Mouse (Mus musculus): Measurements from ENCODE around the gene Grik4. TPM values are rescaled to one million over a fixed set of nuclear protein-coding genes. Genes with fewer than 3 reads are reported as not detected.

The Grik4 gene
- polyA plus RNA-seq, 1 experiment = not detected

DNA sequence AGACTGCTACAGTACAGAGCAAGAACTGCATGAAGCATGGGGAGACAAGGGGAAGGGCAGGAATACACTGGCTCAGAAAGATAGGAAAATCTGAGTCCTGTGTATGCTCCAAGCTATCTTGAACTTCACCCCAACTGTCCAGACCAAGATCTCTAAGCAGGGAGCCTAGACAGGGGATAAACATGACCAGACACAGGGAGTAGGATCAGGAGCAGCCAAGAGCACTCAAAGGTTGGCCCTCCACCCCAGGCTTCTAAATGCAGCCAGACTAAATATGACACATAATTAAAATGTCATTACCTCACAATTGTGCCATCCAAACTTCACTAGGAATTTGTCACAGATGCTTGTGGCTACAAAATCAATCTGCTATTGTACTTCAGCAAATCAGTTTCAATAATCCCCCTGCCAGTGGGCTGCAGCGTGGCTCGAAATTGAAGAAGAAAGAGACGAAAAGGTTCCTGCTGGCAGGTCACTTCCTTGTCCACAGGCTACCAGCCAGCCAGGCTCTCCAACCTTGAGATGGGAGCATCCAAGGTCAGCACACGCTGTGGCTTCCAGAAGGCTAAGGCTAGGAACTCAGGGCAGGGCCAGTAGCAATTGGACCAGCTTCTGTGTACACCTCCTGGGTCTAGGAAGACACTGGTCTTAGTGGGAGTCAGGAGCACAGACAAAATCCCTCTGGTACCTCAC is 85.1 kb downstream of the Grik4 start:
- TF ChIP-seq CTCF (IDR thresholded peaks at IDR 0.05; ENCODE audit: insufficient read depth, low read depth, low read length) (no peak), POLR2A (IDR thresholded peaks at IDR 0.05; ENCODE audit: insufficient read depth, low read depth, low read length) (no peak)
- no peaks in the 10 kb centered on the region for H3K4me1 ChIP-seq (ENCODE audit: control insufficient read depth, insufficient read depth, low read length)
- no peak overlapping the region for H3K27ac ChIP-seq (ENCODE audit: insufficient read depth, low read depth, low read length)
- WGBS = 92% methylated on average over 4 of the region's 4 CpGs
- no peak overlapping the region for H3K4me3 ChIP-seq (ENCODE audit: insufficient read depth, low read depth, low read length)

DNA sequence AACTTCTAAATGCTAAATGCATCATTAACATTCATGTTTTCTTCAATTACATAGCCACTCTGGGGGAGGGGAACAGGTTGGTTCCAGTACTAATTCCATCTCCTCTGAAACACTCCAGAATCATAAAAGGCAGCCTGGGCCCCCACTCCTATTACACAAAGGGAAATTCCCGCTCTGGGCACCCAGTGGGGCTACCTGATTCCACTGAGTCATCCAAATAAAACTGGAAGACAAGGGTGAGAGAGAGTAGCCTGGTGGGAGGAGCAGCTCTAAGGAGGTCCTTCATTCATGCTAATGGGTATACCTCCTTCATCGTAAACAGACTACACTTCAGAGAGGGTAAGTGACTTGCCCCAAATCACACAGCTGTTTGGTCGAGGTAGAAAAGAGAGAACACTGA is 85.7 kb downstream of the Grik4 start:
- no peak overlapping the region for H3K4me3 ChIP-seq (ENCODE audit: insufficient read depth, low read depth, low read length)
- no peak overlapping the region for H3K27ac ChIP-seq (ENCODE audit: insufficient read depth, low read depth, low read length)
- WGBS = 75% methylated on average over 3 of the region's 3 CpGs
- H3K4me1 ChIP-seq (ENCODE audit: control insufficient read depth, insufficient read depth, low read length) = no peaks in the 10 kb centered on the region
- no peak for TF ChIP-seq CTCF (IDR thresholded peaks at IDR 0.05; ENCODE audit: insufficient read depth, low read depth, low read length)
- no peak for TF ChIP-seq POLR2A (IDR thresholded peaks at IDR 0.05; ENCODE audit: insufficient read depth, low read depth, low read length)

DNA sequence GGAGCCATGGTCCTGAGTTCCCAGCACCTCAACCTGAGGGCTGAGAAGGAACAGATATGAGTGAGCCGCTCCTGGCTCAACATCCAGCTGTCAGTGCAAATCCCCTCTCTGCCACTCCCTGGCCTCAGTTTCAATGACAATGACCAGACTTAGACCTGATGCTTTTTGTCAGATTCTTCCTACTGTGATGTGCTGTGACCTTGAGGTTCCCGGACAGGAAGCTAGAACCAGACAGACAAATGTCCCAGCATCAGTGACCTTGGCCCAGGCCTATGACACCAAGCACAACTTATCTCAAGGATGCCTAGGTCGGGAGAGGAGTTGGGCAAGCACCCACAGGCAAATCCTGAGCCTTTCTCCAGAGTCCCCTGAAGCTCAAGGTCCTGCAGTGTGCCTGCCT is 86.5 kb downstream of the Grik4 start:
- Histone ChIP-seq H3K4me3 (ENCODE audit: insufficient read depth, low read depth, low read length) (no peak overlapping the region), H3K27ac (ENCODE audit: insufficient read depth, low read depth, low read length) (no peak overlapping the region), H3K4me1 (ENCODE audit: control insufficient read depth, insufficient read depth, low read length) (no peaks in the 10 kb centered on the region)
- WGBS = 90% methylated on average over 3 of the region's 3 CpGs
- TF ChIP-seq POLR2A (IDR thresholded peaks at IDR 0.05; ENCODE audit: insufficient read depth, low read depth, low read length) (no peak), CTCF (IDR thresholded peaks at IDR 0.05; ENCODE audit: insufficient read depth, low read depth, low read length) (no peak)

DNA sequence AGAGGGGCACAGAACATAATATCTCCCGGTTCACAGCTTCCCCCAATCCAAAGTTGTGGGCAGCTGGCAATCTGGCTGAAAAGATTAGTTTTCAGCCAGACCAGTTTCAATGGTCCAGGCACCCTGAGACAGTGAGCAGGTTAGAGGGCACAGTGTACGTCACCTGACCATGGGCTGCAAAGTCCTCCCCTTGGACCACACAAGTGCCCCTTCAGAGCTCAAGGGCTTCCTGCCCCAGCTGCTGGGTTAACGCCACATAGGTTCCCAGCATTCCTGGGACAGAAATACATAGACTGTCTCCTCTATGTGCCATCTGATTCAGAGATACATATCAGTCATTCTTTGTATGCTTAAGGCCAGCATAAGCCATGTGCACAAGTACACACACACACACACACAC is 91.2 kb downstream of the Grik4 start:
- no peak for TF ChIP-seq POLR2A (IDR thresholded peaks at IDR 0.05; ENCODE audit: insufficient read depth, low read depth, low read length)
- TF ChIP-seq CTCF (IDR thresholded peaks at IDR 0.05; ENCODE audit: insufficient read depth, low read depth, low read length) = no peak
- 92% methylated on average over 3 of the region's 3 CpGs for WGBS
- Histone ChIP-seq H3K4me3 (ENCODE audit: insufficient read depth, low read depth, low read length) (no peak overlapping the region), H3K4me1 (ENCODE audit: control insufficient read depth, insufficient read depth, low read length) (no peaks in the 10 kb centered on the region), H3K27ac (ENCODE audit: insufficient read depth, low read depth, low read length) (no peak overlapping the region)

DNA sequence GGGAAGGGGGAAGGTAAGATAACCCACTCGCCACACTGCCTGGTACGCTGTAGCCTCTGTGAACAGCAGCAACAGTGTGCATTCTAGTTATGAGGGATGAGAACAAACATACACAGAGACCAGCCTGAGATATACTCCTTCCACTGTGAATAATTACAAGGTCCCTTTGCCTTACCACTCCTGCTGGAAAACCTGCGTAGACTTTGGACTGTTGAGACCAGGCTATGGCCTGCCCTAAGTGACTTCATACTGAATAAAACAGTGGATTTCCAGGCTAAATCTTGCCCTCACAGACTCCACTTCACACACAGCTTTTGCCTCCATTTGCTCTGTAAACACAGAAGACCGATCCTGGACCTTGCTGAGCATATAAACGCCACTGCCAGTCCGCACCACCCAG is 94.2 kb downstream of the Grik4 start:
- TF ChIP-seq POLR2A (IDR thresholded peaks at IDR 0.05; ENCODE audit: insufficient read depth, low read depth, low read length) (no peak), CTCF (IDR thresholded peaks at IDR 0.05; ENCODE audit: insufficient read depth, low read depth, low read length) (no peak)
- Histone ChIP-seq H3K27ac (ENCODE audit: insufficient read depth, low read depth, low read length) (no peak overlapping the region), H3K4me3 (ENCODE audit: insufficient read depth, low read depth, low read length) (no peak overlapping the region), H3K4me1 (ENCODE audit: control insufficient read depth, insufficient read depth, low read length) (peaks cover 10% of the 10 kb centered on the region)
- WGBS = 95% methylated on average over 6 of the region's 6 CpGs

DNA sequence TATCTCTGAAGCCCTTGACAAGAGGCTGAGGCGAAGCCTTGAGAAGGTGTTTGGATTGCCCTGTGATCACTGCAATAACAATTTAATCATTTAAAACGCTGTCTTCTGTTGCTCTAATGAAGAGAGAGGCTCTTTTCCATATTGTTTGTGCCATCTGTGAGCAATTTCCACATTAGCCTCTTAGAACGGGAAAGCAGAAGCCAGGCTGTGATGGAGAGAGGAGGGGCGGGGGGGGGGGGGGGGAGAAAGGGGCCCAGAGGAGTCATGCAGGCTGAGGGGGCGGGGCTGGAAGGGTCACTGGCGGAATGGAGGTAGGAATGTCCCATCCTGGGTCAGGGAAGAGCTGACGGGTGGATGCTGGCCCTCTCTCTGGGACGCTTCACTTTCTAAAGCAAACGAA is 96.2 kb downstream of the Grik4 start:
- H3K4me1 ChIP-seq (ENCODE audit: control insufficient read depth, insufficient read depth, low read length) = peaks cover 10% of the 10 kb centered on the region
- no peak overlapping the region for H3K27ac ChIP-seq (ENCODE audit: insufficient read depth, low read depth, low read length)
- TF ChIP-seq CTCF (IDR thresholded peaks at IDR 0.05; ENCODE audit: insufficient read depth, low read depth, low read length) (no peak), POLR2A (IDR thresholded peaks at IDR 0.05; ENCODE audit: insufficient read depth, low read depth, low read length) (no peak)
- WGBS = 54% methylated on average over 8 of the region's 9 CpGs
- no peak overlapping the region for H3K4me3 ChIP-seq (ENCODE audit: insufficient read depth, low read depth, low read length)

DNA sequence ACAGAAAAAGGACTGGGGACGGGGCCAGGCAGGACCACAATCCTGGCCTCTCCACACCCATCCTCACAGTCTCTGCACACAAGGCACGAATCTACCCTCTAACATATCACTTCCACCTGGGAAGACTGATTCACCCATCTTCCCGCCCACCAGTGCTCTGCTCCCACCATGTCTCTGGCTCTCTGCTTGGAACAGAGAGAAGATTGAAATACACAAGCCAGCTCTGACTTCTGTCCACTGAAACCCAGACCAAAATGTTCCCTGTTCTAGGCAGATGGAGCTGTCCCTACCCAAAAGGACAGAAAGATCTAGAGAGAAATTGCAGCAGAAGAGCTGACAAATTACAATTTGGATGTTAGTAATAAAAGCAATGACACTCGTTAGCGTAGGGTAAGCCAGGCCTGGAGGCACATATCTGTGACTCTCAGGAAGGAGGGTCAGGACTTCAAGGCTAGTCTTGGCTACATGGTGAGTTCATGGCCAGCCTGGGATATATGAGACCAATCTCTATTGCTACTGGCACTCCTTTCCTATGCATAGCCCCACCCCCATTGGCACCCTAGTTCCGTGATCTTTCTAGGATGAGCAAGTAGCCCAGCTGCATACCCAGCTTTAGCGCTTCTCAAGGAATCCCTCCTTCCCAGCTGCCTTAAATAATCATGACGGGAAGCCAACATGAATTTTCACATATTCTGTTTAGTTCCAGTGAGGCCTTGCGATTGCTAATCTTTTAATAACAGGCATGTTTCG is 97.4 kb downstream of the Grik4 start:
- TF ChIP-seq CTCF (IDR thresholded peaks at IDR 0.05; ENCODE audit: insufficient read depth, low read depth, low read length) (no peak), POLR2A (IDR thresholded peaks at IDR 0.05; ENCODE audit: insufficient read depth, low read depth, low read length) (no peak)
- 64% methylated on average over 10 of the region's 10 CpGs for WGBS
- Histone ChIP-seq H3K4me1 (ENCODE audit: control insufficient read depth, insufficient read depth, low read length) (peaks cover 10% of the 10 kb centered on the region), H3K27ac (ENCODE audit: insufficient read depth, low read depth, low read length) (no peak overlapping the region), H3K4me3 (ENCODE audit: insufficient read depth, low read depth, low read length) (no peak overlapping the region)

DNA sequence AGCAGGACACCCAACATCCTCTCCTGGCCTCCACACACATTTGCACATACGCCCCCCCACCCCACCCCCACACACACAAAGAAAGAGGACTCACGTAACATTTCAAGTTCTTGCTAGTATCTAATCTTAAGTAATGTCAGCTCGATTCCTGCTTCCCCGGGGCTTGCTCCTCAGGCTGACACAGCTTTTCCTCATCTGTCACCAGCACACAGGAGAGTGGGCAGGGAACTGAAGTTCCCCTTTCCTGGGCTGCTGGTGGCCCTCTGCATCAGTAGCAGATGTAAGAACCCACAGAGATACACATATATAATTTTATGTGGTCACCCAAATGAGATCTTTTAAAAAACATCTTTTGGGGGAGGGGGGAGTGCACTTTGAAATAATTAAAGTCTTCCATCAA is 98.2 kb downstream of the Grik4 start:
- 64% methylated on average over 4 of the region's 4 CpGs for WGBS
- no peak for TF ChIP-seq CTCF (IDR thresholded peaks at IDR 0.05; ENCODE audit: insufficient read depth, low read depth, low read length)
- TF ChIP-seq POLR2A (IDR thresholded peaks at IDR 0.05; ENCODE audit: insufficient read depth, low read depth, low read length) = no peak

DNA sequence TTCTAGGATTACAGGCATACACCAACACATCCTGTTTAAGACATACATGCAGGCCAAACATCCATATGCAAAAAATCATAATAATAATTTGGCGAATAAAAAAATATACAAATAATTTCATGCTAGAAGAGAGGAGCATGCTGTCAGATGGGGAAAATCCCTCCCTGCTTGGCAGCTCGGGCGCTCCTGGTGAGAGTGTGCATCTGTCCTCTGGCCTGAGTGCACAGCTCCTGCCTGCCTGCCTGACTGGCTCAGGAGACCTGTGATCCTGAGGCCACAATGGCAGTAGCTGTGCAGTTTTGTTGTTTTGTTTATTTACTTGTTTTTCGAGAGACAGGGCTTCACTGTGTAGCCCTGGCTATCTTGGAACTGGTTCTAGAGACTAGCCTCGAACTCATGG is 100.0 kb downstream of the Grik4 start:
- TF ChIP-seq POLR2A (IDR thresholded peaks at IDR 0.05; ENCODE audit: insufficient read depth, low read depth, low read length) = no peak
- no peak for TF ChIP-seq CTCF (IDR thresholded peaks at IDR 0.05; ENCODE audit: insufficient read depth, low read depth, low read length)
- peaks cover 11% of the 10 kb centered on the region for H3K4me1 ChIP-seq (ENCODE audit: control insufficient read depth, insufficient read depth, low read length)
- H3K27ac ChIP-seq (ENCODE audit: insufficient read depth, low read depth, low read length) = no peak overlapping the region
- no peak overlapping the region for H3K4me3 ChIP-seq (ENCODE audit: insufficient read depth, low read depth, low read length)
- 92% methylated on average over 5 of the region's 5 CpGs for WGBS

More for the DNA sequence above, 98.2 kb downstream of the Grik4 start:
- Histone ChIP-seq H3K4me3 (ENCODE audit: insufficient read depth, low read depth, low read length) (no peak overlapping the region), H3K4me1 (ENCODE audit: control insufficient read depth, insufficient read depth, low read length) (peaks cover 10% of the 10 kb centered on the region), H3K27ac (ENCODE audit: insufficient read depth, low read depth, low read length) (no peak overlapping the region)

Data from olfactory bulb, adult 2 months (tissue).